Mouse (Mus musculus): ENCODE results near the gene 1810009A15Rik. TPM values are rescaled to one million over a fixed set of nuclear protein-coding genes. Genes with fewer than 3 reads are reported as not detected.

Gene 1810009A15Rik
- polyA plus RNA-seq, 1 experiment from 2014 or later = 103 TPM

DNA sequence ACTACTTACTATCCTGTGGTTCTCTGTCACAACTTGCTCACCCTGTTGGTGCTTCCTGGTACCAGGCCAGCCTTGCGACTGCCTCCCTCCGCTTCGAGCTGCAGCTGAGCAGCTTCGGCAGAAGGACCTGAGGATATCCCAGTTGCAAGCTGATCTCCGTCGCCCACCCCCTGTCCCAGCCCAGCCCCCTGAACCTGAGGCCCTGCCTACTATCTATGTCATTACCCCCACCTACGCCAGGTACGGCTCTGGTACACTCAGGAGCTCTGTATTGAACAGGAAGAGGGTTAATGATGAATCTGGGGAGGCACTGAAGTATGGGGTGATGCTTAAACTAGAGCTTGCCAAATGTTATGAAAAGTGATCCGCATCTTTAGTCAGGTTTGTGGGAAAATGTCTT, 33.1 kb downstream of the 1810009A15Rik start:
- Histone ChIP-seq H3K27me3 (ENCODE audit: control insufficient read depth, insufficient read depth, low read length) (no peaks in the 10 kb centered on the region), H3K27ac (ENCODE audit: low read depth, low read length) (no peak overlapping the region), H3K4me1 (ENCODE audit: control insufficient read depth, insufficient read depth, low read length) (peaks cover 12% of the 10 kb centered on the region), H3K9ac (ENCODE audit: low read length) (peak overlapping the region; percentile 84), H3K4me3 (ENCODE audit: low read depth, low read length) (no peak overlapping the region), H3K36me3 (ENCODE audit: control insufficient read depth, insufficient read depth, low read length) (peaks cover 4% of the 10 kb centered on the region; the same call in 1 of the 2 replicates), H3K9me3 (ENCODE audit: control insufficient read depth, low read length) (no peaks in the 10 kb centered on the region), H3K4me2 (ENCODE audit: low read depth) (peak overlapping the region; percentile 9; the same call in 1 of the 2 replicates)
- no peak for DNase-seq (ENCODE audit: low spot score)
- ATAC-seq (ENCODE audit: insufficient read depth, low FRiP score, low TSS enrichment) = no peak
- 86% methylated on average over 9 of the region's 9 CpGs for WGBS

DNA sequence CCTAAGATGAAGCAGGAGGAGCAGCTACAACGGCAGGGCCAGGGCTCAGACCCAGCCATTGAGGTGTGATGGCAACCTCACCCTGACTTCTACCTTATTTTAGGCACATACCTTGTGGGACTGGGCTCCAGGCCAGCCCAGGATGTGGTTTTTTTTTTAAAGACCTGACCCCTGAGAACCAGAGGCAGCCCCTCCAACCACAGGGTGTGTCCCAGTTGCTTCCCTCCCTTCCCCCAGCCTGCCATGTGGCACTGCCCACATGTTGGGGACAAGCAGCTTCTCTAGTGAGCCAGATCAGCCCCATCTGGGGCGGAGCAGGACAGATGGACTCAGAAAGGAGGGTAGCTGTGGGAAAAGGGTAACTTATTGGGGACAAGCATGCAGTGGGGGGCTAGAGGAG, 38.1 kb downstream of the 1810009A15Rik start:
- H3K27me3 ChIP-seq (ENCODE audit: control insufficient read depth, insufficient read depth, low read length) = no peaks in the 10 kb centered on the region
- ATAC-seq (ENCODE audit: insufficient read depth, low FRiP score, low TSS enrichment) = no peak
- no peaks in the 10 kb centered on the region for H3K9me3 ChIP-seq (ENCODE audit: control insufficient read depth, low read length)
- no peak overlapping the region for H3K9ac ChIP-seq (ENCODE audit: low read length)
- H3K27ac ChIP-seq (ENCODE audit: low read depth, low read length) = no peak overlapping the region
- DNase-seq (ENCODE audit: low spot score) = no peak
- no peak overlapping the region for H3K4me2 ChIP-seq (ENCODE audit: low read depth)
- WGBS = 90% methylated on average over 2 of the region's 2 CpGs
- peaks cover 6% of the 10 kb centered on the region for H3K36me3 ChIP-seq (ENCODE audit: control insufficient read depth, insufficient read depth, low read length)
- H3K4me1 ChIP-seq (ENCODE audit: control insufficient read depth, insufficient read depth, low read length) = peaks cover 5% of the 10 kb centered on the region; the same call in 1 of the 2 replicates
- no peak overlapping the region for H3K4me3 ChIP-seq (ENCODE audit: low read depth, low read length)

DNA sequence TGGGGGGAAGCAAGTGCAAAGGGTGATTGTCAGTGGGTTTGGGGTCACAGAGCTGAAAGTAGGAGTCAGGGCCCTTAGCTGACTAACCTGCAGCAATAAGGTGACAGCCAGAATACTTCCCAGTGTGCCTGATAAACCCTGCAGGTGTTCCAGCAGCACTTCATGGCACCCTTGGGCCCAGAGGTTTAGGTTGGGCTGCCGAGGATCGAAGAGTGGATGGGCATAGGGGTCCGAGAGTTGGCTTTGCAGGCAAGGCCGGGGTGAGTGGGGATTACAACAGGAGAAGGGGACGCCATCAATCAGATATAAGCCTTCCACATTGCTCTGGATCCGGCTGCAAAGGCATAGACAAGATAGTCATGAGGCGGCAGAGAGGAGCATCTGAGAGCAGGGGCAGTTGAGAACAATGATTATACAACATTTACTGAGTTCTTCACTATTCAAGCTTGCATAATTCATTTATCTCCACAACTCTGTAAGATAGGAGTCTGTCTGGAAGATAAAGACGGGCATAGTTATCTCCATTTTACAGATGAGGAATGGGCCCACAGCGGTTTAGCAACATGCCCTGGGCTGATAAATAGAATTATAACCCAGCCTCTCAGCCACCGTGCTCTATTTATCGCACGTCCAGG, 39.4 kb downstream of the 1810009A15Rik start:
- 90% methylated on average over 12 of the region's 12 CpGs for WGBS
- H3K4me3 ChIP-seq (ENCODE audit: low read depth, low read length) = no peak overlapping the region
- no peak overlapping the region for H3K4me2 ChIP-seq (ENCODE audit: low read depth)
- no peak overlapping the region for H3K27ac ChIP-seq (ENCODE audit: low read depth, low read length)
- no peaks in the 10 kb centered on the region for H3K27me3 ChIP-seq (ENCODE audit: control insufficient read depth, insufficient read depth, low read length)
- no peak overlapping the region for H3K9ac ChIP-seq (ENCODE audit: low read length)
- DNase-seq (ENCODE audit: low spot score) = no peak
- H3K9me3 ChIP-seq (ENCODE audit: control insufficient read depth, low read length) = no peaks in the 10 kb centered on the region
- H3K36me3 ChIP-seq (ENCODE audit: control insufficient read depth, insufficient read depth, low read length) = peaks cover 6% of the 10 kb centered on the region
- ATAC-seq (ENCODE audit: insufficient read depth, low FRiP score, low TSS enrichment) = no peak
- peaks cover 5% of the 10 kb centered on the region; the same call in 1 of the 2 replicates for H3K4me1 ChIP-seq (ENCODE audit: control insufficient read depth, insufficient read depth, low read length)

DNA sequence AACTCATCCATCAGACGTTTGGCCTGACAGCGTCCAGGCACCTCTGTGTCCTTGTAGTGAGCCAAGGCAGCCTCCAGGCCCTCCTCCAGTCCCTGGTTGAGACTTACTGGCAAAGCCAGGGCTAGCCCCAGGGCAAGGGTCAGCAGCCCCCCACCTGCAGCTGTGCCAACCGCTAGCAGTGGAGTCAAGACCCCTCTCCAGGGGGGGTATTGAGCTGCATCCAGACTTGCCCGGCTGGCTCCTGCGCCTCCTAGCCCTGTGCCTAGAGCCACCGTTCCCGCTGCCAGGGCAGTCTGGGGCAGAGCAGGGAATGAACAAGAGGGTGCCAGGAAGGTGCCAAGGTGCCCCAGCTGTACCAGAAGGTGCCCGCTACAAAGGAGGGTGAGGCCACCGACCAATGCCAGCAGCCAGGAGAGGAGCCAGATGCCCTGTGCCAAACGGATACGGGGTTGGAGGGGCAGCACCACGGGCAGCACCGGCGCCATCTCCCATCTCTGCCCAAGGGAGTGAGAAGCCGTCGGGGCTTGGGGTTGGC, 40.1 kb downstream of the 1810009A15Rik start:
- DNase-seq (ENCODE audit: low spot score) (no peak), ATAC-seq (ENCODE audit: insufficient read depth, low FRiP score, low TSS enrichment) (0 out of 2 replicates have a peak, but pooled peaks have one; percentile 7)
- Histone ChIP-seq H3K36me3 (ENCODE audit: control insufficient read depth, insufficient read depth, low read length) (peaks cover 6% of the 10 kb centered on the region), H3K9ac (ENCODE audit: low read length) (peak overlapping the region; percentile 78), H3K4me3 (ENCODE audit: low read depth, low read length) (peak overlapping the region; percentile 64), H3K27ac (ENCODE audit: low read depth, low read length) (0 out of 2 replicates have a peak overlapping the region, but pooled peaks have one; percentile 67), H3K4me2 (ENCODE audit: low read depth) (peak overlapping the region; percentile 82), H3K4me1 (ENCODE audit: control insufficient read depth, insufficient read depth, low read length) (peaks cover 5% of the 10 kb centered on the region; the same call in 1 of the 2 replicates), H3K27me3 (ENCODE audit: control insufficient read depth, insufficient read depth, low read length) (no peaks in the 10 kb centered on the region), H3K9me3 (ENCODE audit: control insufficient read depth, low read length) (no peaks in the 10 kb centered on the region)
- WGBS = 21% methylated on average over 16 of the region's 16 CpGs

DNA sequence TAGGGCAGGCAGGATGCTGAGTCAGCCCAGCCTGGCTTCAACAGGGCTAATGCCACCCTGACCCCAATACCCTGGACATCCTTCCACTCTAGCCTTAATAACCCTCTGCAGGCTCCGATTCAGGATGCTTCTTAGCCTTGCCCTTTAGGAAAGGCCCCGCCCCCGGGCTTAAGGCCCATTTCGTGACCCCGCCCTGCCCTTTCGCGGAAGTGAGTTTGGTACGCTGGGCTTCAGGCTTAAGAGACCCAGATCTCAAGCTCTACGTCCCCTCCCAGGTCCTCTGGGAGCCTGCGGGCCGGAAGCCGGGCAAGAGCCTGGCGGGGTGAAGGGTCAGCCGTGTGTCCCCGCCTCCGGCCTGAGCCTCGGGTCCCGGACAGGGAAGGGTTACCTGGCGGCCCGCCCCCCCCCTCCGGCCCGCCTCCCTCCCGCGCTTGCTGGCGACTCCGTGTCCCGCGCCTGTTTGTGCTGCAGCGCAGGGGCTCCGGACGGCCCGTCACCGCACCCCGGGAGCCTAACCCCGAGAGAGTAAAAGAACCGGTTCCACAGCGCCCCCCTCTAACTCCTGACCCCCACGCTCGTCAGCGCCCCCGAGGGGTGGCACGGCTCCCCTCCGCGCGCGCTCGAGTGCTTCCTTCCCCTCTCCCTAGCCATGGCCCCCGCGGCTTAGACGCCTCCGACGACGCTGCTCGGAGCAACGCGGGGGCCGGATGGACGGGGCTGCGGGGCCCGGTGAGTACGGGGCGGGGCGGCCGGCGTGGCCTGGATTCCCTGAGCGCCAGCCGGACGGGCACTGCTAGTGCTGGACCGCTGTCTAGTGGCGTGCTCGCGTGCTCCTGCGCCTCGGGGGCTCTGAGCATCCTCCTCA, 40.8 kb downstream of the 1810009A15Rik start, which contains the start of the genes Rom1 and Eml3:
Gene Rom1 (minus strand): TSS at position 133 of the 865 bp plus-strand sequence.
Gene Eml3 (plus strand): TSS at position 329 of the 865 bp plus-strand sequence.
- DNase-seq (ENCODE audit: low spot score) (peak; percentile 75), ATAC-seq (ENCODE audit: insufficient read depth, low FRiP score, low TSS enrichment) (peak; percentile 72)
- H3K36me3 ChIP-seq (ENCODE audit: control insufficient read depth, insufficient read depth, low read length) = peaks cover 6% of the 10 kb centered on the region
- H3K27me3 ChIP-seq (ENCODE audit: control insufficient read depth, insufficient read depth, low read length) = no peaks in the 10 kb centered on the region
- H3K4me3 ChIP-seq (ENCODE audit: low read depth, low read length) = peak within 1 kb of the TSS; percentile 64
- H3K9me3 ChIP-seq (ENCODE audit: control insufficient read depth, low read length) = no peaks in the 10 kb centered on the region
- H3K4me1 ChIP-seq (ENCODE audit: control insufficient read depth, insufficient read depth, low read length) = peaks cover 5% of the 10 kb centered on the region; the same call in 1 of the 2 replicates
- H3K4me2 ChIP-seq (ENCODE audit: low read depth) = peak within 1 kb of the TSS; percentile 82
- H3K9ac ChIP-seq (ENCODE audit: low read length) = peak within 1 kb of the TSS; percentile 78
- WGBS = under 1% methylated on average over 66 of the region's 74 CpGs
- peak within 1 kb of the TSS; percentile 67; the same call in 1 of the 2 replicates for H3K27ac ChIP-seq (ENCODE audit: low read depth, low read length)

DNA sequence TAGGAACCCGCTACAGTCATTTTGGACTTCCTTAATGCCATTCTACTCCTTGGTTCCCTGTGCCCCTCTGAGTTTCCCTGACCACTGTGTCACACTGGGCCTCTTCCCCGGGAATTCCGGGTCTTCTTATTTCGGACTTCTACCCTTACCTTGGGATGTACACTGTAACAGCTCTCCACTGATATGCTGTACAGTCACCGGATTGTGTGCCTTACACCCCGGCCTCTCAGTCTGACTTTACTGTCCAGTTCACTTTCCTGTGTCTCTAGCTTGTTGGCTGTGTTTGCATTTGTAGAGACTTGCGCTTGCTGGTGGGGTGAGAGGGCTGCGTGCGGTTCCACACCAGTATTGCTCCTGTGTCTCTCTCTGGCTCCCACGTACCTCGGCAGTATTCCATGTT, 41.5 kb downstream of the 1810009A15Rik start:
- peak overlapping the region; percentile 64 for H3K4me3 ChIP-seq (ENCODE audit: low read depth, low read length)
- peak; percentile 28; the same call in 1 of the 2 replicates for ATAC-seq (ENCODE audit: insufficient read depth, low FRiP score, low TSS enrichment)
- H3K27ac ChIP-seq (ENCODE audit: low read depth, low read length) = no peak overlapping the region
- peak overlapping the region; percentile 78 for H3K9ac ChIP-seq (ENCODE audit: low read length)
- peaks cover 5% of the 10 kb centered on the region; the same call in 1 of the 2 replicates for H3K4me1 ChIP-seq (ENCODE audit: control insufficient read depth, insufficient read depth, low read length)
- no peaks in the 10 kb centered on the region for H3K27me3 ChIP-seq (ENCODE audit: control insufficient read depth, insufficient read depth, low read length)
- H3K9me3 ChIP-seq (ENCODE audit: control insufficient read depth, low read length) = no peaks in the 10 kb centered on the region
- 15% methylated on average over 11 of the region's 11 CpGs for WGBS
- peaks cover 6% of the 10 kb centered on the region for H3K36me3 ChIP-seq (ENCODE audit: control insufficient read depth, insufficient read depth, low read length)
- H3K4me2 ChIP-seq (ENCODE audit: low read depth) = peak overlapping the region; percentile 82
- no peak for DNase-seq (ENCODE audit: low spot score)

DNA sequence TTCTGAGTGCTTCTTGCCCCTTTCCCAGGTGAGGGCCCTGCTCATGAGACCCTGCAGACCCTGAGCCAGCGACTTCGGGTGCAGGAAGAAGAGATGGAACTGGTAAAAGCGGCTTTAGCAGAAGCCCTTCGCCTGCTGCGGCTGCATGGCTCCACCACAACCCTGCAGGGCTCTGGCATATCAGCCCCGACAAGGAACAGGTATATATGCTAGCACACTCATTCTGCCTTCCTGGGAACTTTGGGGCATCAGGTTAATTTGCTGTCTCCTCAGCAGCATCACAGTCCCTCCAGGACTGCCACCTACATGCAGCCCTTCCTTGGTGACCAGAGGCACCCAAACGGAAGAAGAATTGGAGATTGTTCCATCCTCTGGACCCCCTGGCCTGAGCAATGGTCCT, 42.1 kb downstream of the 1810009A15Rik start:
- H3K9ac ChIP-seq (ENCODE audit: low read length) = no peak overlapping the region; the same call in 1 of the 2 replicates
- DNase-seq (ENCODE audit: low spot score) = no peak
- peaks cover 4% of the 10 kb centered on the region for H3K36me3 ChIP-seq (ENCODE audit: control insufficient read depth, insufficient read depth, low read length)
- 83% methylated on average over 7 of the region's 7 CpGs for WGBS
- H3K4me2 ChIP-seq (ENCODE audit: low read depth) = no peak overlapping the region; the same call in 1 of the 2 replicates
- peaks cover 5% of the 10 kb centered on the region; the same call in 1 of the 2 replicates for H3K4me1 ChIP-seq (ENCODE audit: control insufficient read depth, insufficient read depth, low read length)
- H3K4me3 ChIP-seq (ENCODE audit: low read depth, low read length) = no peak overlapping the region
- H3K9me3 ChIP-seq (ENCODE audit: control insufficient read depth, low read length) = no peaks in the 10 kb centered on the region
- no peak for ATAC-seq (ENCODE audit: insufficient read depth, low FRiP score, low TSS enrichment)
- no peak overlapping the region for H3K27ac ChIP-seq (ENCODE audit: low read depth, low read length)
- no peaks in the 10 kb centered on the region for H3K27me3 ChIP-seq (ENCODE audit: control insufficient read depth, insufficient read depth, low read length)

DNA sequence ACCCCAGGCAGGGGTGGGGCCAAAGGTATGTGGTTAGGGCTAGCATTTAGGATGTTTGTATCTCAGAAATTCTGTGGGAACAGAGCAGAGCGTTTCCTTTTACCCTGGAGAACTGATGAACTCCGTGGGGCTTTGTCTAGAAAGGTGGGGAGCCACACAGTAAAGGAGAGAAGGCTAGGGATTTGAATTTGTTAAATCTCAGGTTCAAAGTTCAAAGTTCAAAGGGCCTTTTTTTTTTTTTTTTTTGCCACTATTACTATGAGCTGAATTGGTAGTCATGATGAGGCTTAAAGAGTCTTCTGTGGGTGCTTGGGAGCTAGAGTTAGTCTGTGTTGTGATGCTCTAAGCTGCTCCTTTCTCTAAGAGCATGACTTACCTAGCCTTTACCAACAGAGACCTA, 48.1 kb downstream of the 1810009A15Rik start:
- H3K36me3 ChIP-seq (ENCODE audit: control insufficient read depth, insufficient read depth, low read length) = no peaks in the 10 kb centered on the region
- no peak for DNase-seq (ENCODE audit: low spot score)
- H3K9me3 ChIP-seq (ENCODE audit: control insufficient read depth, low read length) = no peaks in the 10 kb centered on the region
- H3K4me2 ChIP-seq (ENCODE audit: low read depth) = no peak overlapping the region
- no peak for ATAC-seq (ENCODE audit: insufficient read depth, low FRiP score, low TSS enrichment)
- no peak overlapping the region for H3K4me3 ChIP-seq (ENCODE audit: low read depth, low read length)
- H3K9ac ChIP-seq (ENCODE audit: low read length) = no peak overlapping the region
- H3K27me3 ChIP-seq (ENCODE audit: control insufficient read depth, insufficient read depth, low read length) = no peaks in the 10 kb centered on the region
- 0 out of 2 replicates have a peak, but pooled peaks cover 3% of the 10 kb centered on the region for H3K4me1 ChIP-seq (ENCODE audit: control insufficient read depth, insufficient read depth, low read length)
- 94% methylated on average over 2 of the region's 2 CpGs for WGBS
- no peak overlapping the region for H3K27ac ChIP-seq (ENCODE audit: low read depth, low read length)

All from neural tube, embryonic 11.5 days (tissue).